Mouse (Mus musculus) lung, adult 2 months (tissue): ENCODE measurements around the gene Nr3c2.

Source experiments
- CTCF ChIP-seq: fragments of 200-500 bp; IDR thresholded peaks from 2 replicates; pipeline ENCODE4 v1.5.1; 2011; ENCODE audit warnings: mild to moderate bottlenecking, low read length, control low read depth; ENCODE audit not compliant: insufficient read depth
- POLR2A ChIP-seq: fragments of 200-500 bp; IDR thresholded peaks from 2 replicates; pipeline ENCODE4 v1.6.1; 2011; ENCODE audit warnings: low read depth, mild to moderate bottlenecking, control low read depth, low read length, borderline replicate concordance; ENCODE audit errors: extremely low read depth

DNA sequence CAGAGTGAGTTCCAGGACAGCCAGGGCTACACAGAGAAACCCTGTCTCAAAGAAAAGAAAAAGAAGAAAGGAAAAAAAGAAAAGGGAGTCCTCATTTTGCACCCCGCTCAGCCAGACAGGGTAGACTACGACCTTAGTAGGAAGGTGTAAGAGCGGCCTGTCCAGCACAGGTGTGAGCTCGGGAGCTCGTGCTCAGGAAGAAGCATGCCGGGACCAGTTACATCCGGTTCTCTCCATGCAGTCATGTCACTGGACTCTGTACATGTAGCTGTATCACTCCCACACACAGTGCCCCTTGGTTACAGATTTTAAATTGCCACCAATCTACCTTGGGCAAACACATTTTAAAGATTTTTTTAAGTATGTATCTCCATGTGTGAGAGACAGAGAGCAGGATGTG, 203.6 kb downstream of the Nr3c2 start:
- TF ChIP-seq POLR2A (no peak), CTCF (no peak)
